ENCODE assay signal across 8 mouse cellular contexts in genomic region chr7:104352717-104353599, GRCm38 (mm10). TPM values are rescaled to one million over a fixed set of nuclear protein-coding genes. Genes with fewer than 3 reads are reported as not detected.
DNase-seq lines count a peak whose midpoint lies in the region; ATAC-seq and TF ChIP-seq lines count a peak whose summit lies in the region.

TSS of gene Trim12c (minus strand) at chr7:104353362.

- H3K9me3 ChIP-seq in heart, embryonic 16.5 days (replicated peaks; ENCODE audit: control insufficient read depth, low read length): no peaks in the 10 kb centered on the region
- H3K9me3 ChIP-seq in lung, embryonic 16.5 days (ENCODE audit: control insufficient read depth, low read length): no peaks in the 10 kb centered on the region

- H3K4me3 ChIP-seq in heart, embryonic 16.5 days (ENCODE audit: low read length): peak within 1 kb of the TSS; percentile 71
- H3K4me3 ChIP-seq in lung, embryonic 16.5 days (ENCODE audit: low read length): peak within 1 kb of the TSS; percentile 52
- peak within 1 kb of the TSS; percentile 14; the same call in 1 of the 2 replicates for H3K4me3 ChIP-seq in olfactory bulb, adult 2 months (ENCODE audit: insufficient read depth, low read depth, low read length)

- ATAC-seq in erythroid progenitor cell, adult 5-6 weeks (replicated peaks; ENCODE audit: low FRiP score, poor library complexity, severe bottlenecking): peak; percentile 96
- peak; percentile 100 for ATAC-seq in heart, embryonic 16.5 days (replicated peaks; ENCODE audit: extremely low read depth, insufficient read depth, low FRiP score)
- peak; percentile 100 for ATAC-seq in lung, embryonic 16.5 days (ENCODE audit: low read depth)

- H3K4me1 ChIP-seq in heart, embryonic 16.5 days (ENCODE audit: control insufficient read depth, insufficient read depth, low read length): peaks cover 4% of the 10 kb centered on the region
- H3K4me1 ChIP-seq in lung, embryonic 16.5 days (replicated peaks; ENCODE audit: control insufficient read depth, insufficient read depth, low read length): 0 out of 2 replicates have a peak, but pooled peaks cover 2% of the 10 kb centered on the region
- no peaks in the 10 kb centered on the region for H3K4me1 ChIP-seq in olfactory bulb, adult 2 months (ENCODE audit: control insufficient read depth, insufficient read depth, low read length)

- 2% methylated on average over 14 of the region's 14 CpGs for WGBS in heart, embryonic 16.5 days
- WGBS in lung, embryonic 16.5 days: 3% methylated on average over 14 of the region's 14 CpGs
- 2% methylated on average over 14 of the region's 14 CpGs for WGBS in olfactory bulb, adult 2 months

- H3K4me2 ChIP-seq in heart, embryonic 16.5 days (ENCODE audit: low read depth, low read length): peak within 1 kb of the TSS; percentile 81
- H3K4me2 ChIP-seq in lung, embryonic 16.5 days (ENCODE audit: low read depth, low read length): peak within 1 kb of the TSS; percentile 67

- no peak for TF ChIP-seq CTCF in olfactory bulb, adult 2 months (IDR thresholded peaks at IDR 0.05; ENCODE audit: insufficient read depth, low read depth, low read length)

- no peaks in the 10 kb centered on the region for H3K36me3 ChIP-seq in heart, embryonic 16.5 days (ENCODE audit: control insufficient read depth, insufficient read depth)
- no peaks in the 10 kb centered on the region for H3K36me3 ChIP-seq in lung, embryonic 16.5 days (ENCODE audit: control insufficient read depth, insufficient read depth, low read length)

- H3K27me3 ChIP-seq in heart, embryonic 16.5 days (ENCODE audit: control insufficient read depth, insufficient read depth, low read length): no peaks in the 10 kb centered on the region
- H3K27me3 ChIP-seq in lung, embryonic 16.5 days (ENCODE audit: control insufficient read depth, insufficient read depth, low read depth, low read length): no peaks in the 10 kb centered on the region

- H3K27ac ChIP-seq in heart, embryonic 16.5 days (ENCODE audit: low read length): peak within 1 kb of the TSS; percentile 82
- H3K27ac ChIP-seq in lung, embryonic 16.5 days (ENCODE audit: low read length): no peak within 1 kb of the TSS
- no peak within 1 kb of the TSS for H3K27ac ChIP-seq in olfactory bulb, adult 2 months (ENCODE audit: insufficient read depth, low read depth, low read length)

- TF ChIP-seq POLR2A in olfactory bulb, adult 2 months (IDR thresholded peaks at IDR 0.05; ENCODE audit: insufficient read depth, low read depth, low read length): no peak

- peak within 1 kb of the TSS; percentile 70 for H3K9ac ChIP-seq in heart, embryonic 16.5 days (ENCODE audit: low read length)
- H3K9ac ChIP-seq in lung, embryonic 16.5 days (ENCODE audit: low read length): peak within 1 kb of the TSS; percentile 52

- DNase-seq in A20 (ENCODE audit: low read depth, low spot score): peak; percentile 91
- peak; percentile 39 to 49 for DNase-seq in adrenal gland, adult 18-20 months (ENCODE audit: low spot score in 2 of 2)
- DNase-seq in kidney, postnatal 14 days: peak; percentile 84
- peak; percentile 76 for DNase-seq in thymus, postnatal 25 days

RNA-seq across cellular contexts. Expression of gene Trim12c, which starts in this region (rescaled TPM):
- total RNA-seq in adrenal gland, adult 18-20 months (2021): 10 to 100 TPM in 1 of 2 experiments, 1 to 10 TPM in 1; 6.3 to 10.0 TPM
- 8.3 and 15.5 TPM in 2 replicates for total RNA-seq in erythroid progenitor cell, adult 5-6 weeks (2015; ENCODE audit: low replicate concordance)
- total RNA-seq in erythroid progenitor cell, adult 5-6 weeks (2017; ENCODE audit: low replicate concordance): 11.5 and 22.8 TPM in 2 replicates
- polyA plus RNA-seq in heart, embryonic 16.5 days (2015; fragmentation: Nextera tagmentation; extraction: Ambion mirVana): 2.2 and 2.9 TPM in 2 replicates
- 1.6 and 2.6 TPM in 2 replicates for polyA plus RNA-seq in lung, embryonic 16.5 days (2015; fragmentation: Nextera tagmentation; extraction: Ambion mirVana)
- not detected in 2 replicates for polyA plus RNA-seq in olfactory bulb, adult 2 months (2012; ENCODE audit: insufficient read depth, insufficient read length, low replicate concordance, missing spikeins)

Comparison
In these comparisons a context has a peak if more than half of its experiments do, and no peak if none do; other contexts are left out.
1. H3K4me3 ChIP-seq: peak in every context shown above with its lines; median percentile 71 in heart, embryonic 16.5 days; 52 in lung, embryonic 16.5 days; 14 in olfactory bulb, adult 2 months.